8 mouse cellular contexts compared by ENCODE assay signal in the genomic region with DNA sequence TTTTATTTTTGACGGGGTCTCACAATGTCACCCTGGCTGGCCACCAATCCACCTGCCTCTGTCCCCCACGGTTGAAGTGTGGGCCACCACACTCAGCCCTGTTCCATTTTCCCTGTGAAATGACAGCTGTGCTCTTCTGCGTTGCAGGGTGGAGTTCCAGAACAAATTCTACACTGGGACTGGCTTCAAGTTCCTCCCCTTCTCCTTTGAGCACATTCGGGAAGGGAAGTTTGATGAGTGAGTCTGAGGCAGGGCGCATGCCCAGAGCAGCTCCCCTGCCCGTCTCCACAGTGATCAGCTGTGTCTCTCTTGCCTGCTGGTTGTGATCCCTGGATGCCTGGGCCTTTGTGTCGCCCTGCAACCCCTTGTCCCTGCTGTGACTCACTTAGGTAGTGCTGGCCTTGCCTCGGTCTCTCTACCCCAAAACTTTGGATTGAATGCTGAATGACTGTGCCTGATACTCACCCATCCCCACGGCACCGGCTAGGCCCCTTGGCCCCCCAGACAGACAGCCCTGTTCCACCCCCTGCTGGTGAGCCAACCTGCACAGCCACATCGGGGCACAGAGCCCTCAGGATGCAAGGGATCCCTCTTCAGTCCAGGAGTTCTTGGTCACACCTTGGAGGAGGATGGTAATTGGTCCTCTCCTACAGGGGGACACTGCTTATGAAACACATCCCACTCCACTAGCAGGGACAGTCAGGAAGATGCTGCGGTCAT. TPM values are rescaled to one million over a fixed set of nuclear protein-coding genes. Genes with fewer than 3 reads are reported as not detected.
A peak's percentile ranks its signal among the peaks of the same experiment; 100 is the strongest.
DNase-seq lines count a peak whose midpoint lies in the region; ATAC-seq and TF ChIP-seq lines count a peak whose summit lies in the region.

No protein-coding gene starts in this region.

- peak; percentile 51 to 75 for DNase-seq in layer of hippocampus, adult 2 months (ENCODE audit: low spot score in 2 of 2)
- no peak for DNase-seq in layer of hippocampus, postnatal 25 days (ENCODE audit: extremely low spot score in 1 of 2, low spot score in 1 of 2)
- peak; percentile 72 for DNase-seq in brain, adult 2 months (ENCODE audit: low read depth, low spot score)
- no peak for DNase-seq in embryo, embryonic 10 days (ENCODE audit: low spot score)
- no peak for DNase-seq in ovary, postnatal 10 days (ENCODE audit: low spot score)
- DNase-seq in thymus, postnatal 10 days (ENCODE audit: low spot score in 2 of 2) = no peak

- H3K27ac ChIP-seq in layer of hippocampus, adult 2 months = peak overlapping the region; percentile 94
- peak overlapping the region; percentile 98 for H3K27ac ChIP-seq in heart, embryonic 15.5 days
- H3K27ac ChIP-seq in liver, embryonic 12.5 days = peak overlapping the region; percentile 98

- H3K4me2 ChIP-seq in heart, embryonic 15.5 days = no peak overlapping the region
- H3K4me2 ChIP-seq in liver, embryonic 12.5 days = peak overlapping the region; percentile 69; the same call in 1 of the 2 replicates

- WGBS in heart, embryonic 15.5 days = 64% methylated on average over 12 of the region's 12 CpGs
- 76% methylated on average over 12 of the region's 12 CpGs for WGBS in liver, embryonic 12.5 days (ENCODE audit: insufficient replicate concordance)

- peaks cover 94% of the 10 kb centered on the region for H3K4me1 ChIP-seq in heart, embryonic 15.5 days (replicated peaks)
- H3K4me1 ChIP-seq in liver, embryonic 12.5 days = peaks cover 84% of the 10 kb centered on the region

- peak; percentile 26 for TF ChIP-seq CTCF in layer of hippocampus, adult 2 months (conservative IDR thresholded peaks at IDR 0.05)

- ATAC-seq in heart, embryonic 15.5 days (replicated peaks; ENCODE audit: insufficient number of reproducible peaks, insufficient read depth, low FRiP score, low read depth) = no peak
- ATAC-seq in liver, embryonic 12.5 days = no peak

- no peaks in the 10 kb centered on the region for H3K36me3 ChIP-seq in heart, embryonic 15.5 days
- H3K36me3 ChIP-seq in liver, embryonic 12.5 days = peaks cover 64% of the 10 kb centered on the region

- H3K9me3 ChIP-seq in heart, embryonic 15.5 days (replicated peaks) = no peaks in the 10 kb centered on the region
- no peaks in the 10 kb centered on the region for H3K9me3 ChIP-seq in liver, embryonic 12.5 days (replicated peaks)

- H3K4me3 ChIP-seq in layer of hippocampus, adult 2 months = no peak overlapping the region
- H3K4me3 ChIP-seq in heart, embryonic 15.5 days = no peak overlapping the region
- no peak overlapping the region for H3K4me3 ChIP-seq in liver, embryonic 12.5 days

- 0 out of 2 replicates have a peak overlapping the region, but pooled peaks have one; percentile 29 for H3K9ac ChIP-seq in heart, embryonic 15.5 days
- H3K9ac ChIP-seq in liver, embryonic 12.5 days = peak overlapping the region; percentile 66; the same call in 1 of the 2 replicates

- H3K27me3 ChIP-seq in heart, embryonic 15.5 days = no peaks in the 10 kb centered on the region
- no peaks in the 10 kb centered on the region for H3K27me3 ChIP-seq in liver, embryonic 12.5 days (replicated peaks)

RNA-seq across cellular contexts. Expression of a gene that starts 7.5 kb away (rescaled TPM):
- total RNA-seq in layer of hippocampus, adult 2 months (2021) = 1 to 10 TPM; 8.7 to 9.6 TPM
- total RNA-seq in layer of hippocampus, postnatal 25 days (2021) = 10 to 100 TPM in 1 of 2 experiments, 1 to 10 TPM in 1; 9.2 to 10.8 TPM
- polyA plus RNA-seq in heart, embryonic 15.5 days (2015; fragmentation: Nextera tagmentation; extraction: Ambion mirVana) = 11.6 and 16.3 TPM in 2 replicates
- polyA plus RNA-seq in liver, embryonic 12.5 days (2016; fragmentation: Nextera tagmentation; extraction: Ambion mirVana) = 6.3 and 7.0 TPM in 2 replicates

RNA-seq across cellular contexts. Expression of a gene that starts 15.9 kb away (rescaled TPM):
- under 1 TPM; 0.71 to 0.92 TPM for total RNA-seq in layer of hippocampus, adult 2 months (2021)
- total RNA-seq in layer of hippocampus, postnatal 25 days (2021) = under 1 TPM; 0.63 to 0.94 TPM
- polyA plus RNA-seq in heart, embryonic 15.5 days (2015; fragmentation: Nextera tagmentation; extraction: Ambion mirVana) = not detected in 2 replicates
- 0.08 TPM in 1 of 2 replicates, not detected in the other for polyA plus RNA-seq in liver, embryonic 12.5 days (2016; fragmentation: Nextera tagmentation; extraction: Ambion mirVana)

RNA-seq across cellular contexts. Expression of a gene that starts 20.0 kb away (rescaled TPM):
- total RNA-seq in layer of hippocampus, adult 2 months (2021) = 10 to 100 TPM; 24.9 to 25.8 TPM
- 10 to 100 TPM; 25.1 to 29.9 TPM for total RNA-seq in layer of hippocampus, postnatal 25 days (2021)
- polyA plus RNA-seq in heart, embryonic 15.5 days (2015; fragmentation: Nextera tagmentation; extraction: Ambion mirVana) = 26.6 and 29.0 TPM in 2 replicates
- polyA plus RNA-seq in liver, embryonic 12.5 days (2016; fragmentation: Nextera tagmentation; extraction: Ambion mirVana) = 26.4 and 28.5 TPM in 2 replicates

RNA-seq across cellular contexts. Expression of a gene that starts 24.8 kb away (rescaled TPM):
- 10 to 100 TPM; 40.0 to 41.1 TPM for total RNA-seq in layer of hippocampus, adult 2 months (2021)
- 10 to 100 TPM; 45.1 to 45.6 TPM for total RNA-seq in layer of hippocampus, postnatal 25 days (2021)
- polyA plus RNA-seq in heart, embryonic 15.5 days (2015; fragmentation: Nextera tagmentation; extraction: Ambion mirVana) = 34.5 and 38.8 TPM in 2 replicates
- 34.9 and 35.7 TPM in 2 replicates for polyA plus RNA-seq in liver, embryonic 12.5 days (2016; fragmentation: Nextera tagmentation; extraction: Ambion mirVana)

RNA-seq across cellular contexts. Expression of a gene that starts 32.9 kb away (rescaled TPM):
- total RNA-seq in layer of hippocampus, adult 2 months (2021) = 1 to 10 TPM; 4.4 to 4.7 TPM
- total RNA-seq in layer of hippocampus, postnatal 25 days (2021) = 1 to 10 TPM; 3.3 to 4.4 TPM
- 16.6 and 20.0 TPM in 2 replicates for polyA plus RNA-seq in heart, embryonic 15.5 days (2015; fragmentation: Nextera tagmentation; extraction: Ambion mirVana)
- 28.2 and 28.3 TPM in 2 replicates for polyA plus RNA-seq in liver, embryonic 12.5 days (2016; fragmentation: Nextera tagmentation; extraction: Ambion mirVana)

Comparison
In these comparisons a context has a peak if more than half of its experiments do, and no peak if none do; other contexts are left out.
1. DNase-seq: peak in layer of hippocampus, adult 2 months (2 of 2) and brain, adult 2 months (single experiment); none in layer of hippocampus, postnatal 25 days (0 of 2), embryo, embryonic 10 days (single experiment), ovary, postnatal 10 days (single experiment) and thymus, postnatal 10 days (0 of 2).
2. Peak in every context shown above with its lines, with median percentiles within 50 percentile points of each other: H3K27ac ChIP-seq.